Mouse (Mus musculus): ENCODE data around the gene Coasy. TPM values are rescaled to one million over a fixed set of nuclear protein-coding genes. Genes with fewer than 3 reads are reported as not detected.

Gene Coasy
- polyA plus RNA-seq, 1 experiment from 2014 or later = 59.6 TPM

GRCm38 (mm10) chr11:101131187-101131586, 48.8 kb downstream of the Coasy start:
- Histone ChIP-seq H3K27me3 (ENCODE audit: insufficient read depth, poor library complexity, severe bottlenecking) (no peaks in the 10 kb centered on the region), H3K27ac (no peak overlapping the region), H3K4me3 (no peak overlapping the region), H3K36me3 (peaks cover 13% of the 10 kb centered on the region), H3K4me1 (replicated peaks) (peaks cover 3% of the 10 kb centered on the region; the same call in 1 of the 2 replicates), H3K9me3 (peaks cover 15% of the 10 kb centered on the region)
- WGBS = 90% methylated on average over 2 of the region's 2 CpGs
- no peak for DNase-seq (ENCODE audit: low spot score)

GRCm38 (mm10) chr11:101131701-101132100, 49.3 kb downstream of the Coasy start:
- no peak overlapping the region for H3K4me3 ChIP-seq
- H3K27me3 ChIP-seq (ENCODE audit: insufficient read depth, poor library complexity, severe bottlenecking) = no peaks in the 10 kb centered on the region
- peaks cover 3% of the 10 kb centered on the region; the same call in 1 of the 2 replicates for H3K4me1 ChIP-seq (replicated peaks)
- no peak overlapping the region for H3K27ac ChIP-seq
- peaks cover 10% of the 10 kb centered on the region for H3K9me3 ChIP-seq
- peak; percentile 37 for DNase-seq (ENCODE audit: low spot score)
- 89% methylated on average over 6 of the region's 6 CpGs for WGBS
- peaks cover 8% of the 10 kb centered on the region for H3K36me3 ChIP-seq

- H3K27ac ChIP-seq = no peak overlapping the region
- H3K4me3 ChIP-seq = no peak overlapping the region
- H3K4me1 ChIP-seq (replicated peaks) = peaks cover 3% of the 10 kb centered on the region; the same call in 1 of the 2 replicates
- WGBS = 82% methylated on average over 12 of the region's 12 CpGs
- H3K9me3 ChIP-seq = peaks cover 3% of the 10 kb centered on the region
- DNase-seq (ENCODE audit: low spot score) = no peak
- H3K27me3 ChIP-seq (ENCODE audit: insufficient read depth, poor library complexity, severe bottlenecking) = no peaks in the 10 kb centered on the region
- no peaks in the 10 kb centered on the region for H3K36me3 ChIP-seq
Measured at GRCm38 (mm10) chr11:101133037-101133436, 50.7 kb downstream of the Coasy start.

GRCm38 (mm10) chr11:101134217-101134865, 52.0 kb downstream of the Coasy start:
- Histone ChIP-seq H3K9me3 (peaks cover 3% of the 10 kb centered on the region), H3K4me3 (no peak overlapping the region), H3K27ac (no peak overlapping the region), H3K36me3 (no peaks in the 10 kb centered on the region), H3K4me1 (replicated peaks) (peaks cover 11% of the 10 kb centered on the region; the same call in 1 of the 2 replicates), H3K27me3 (ENCODE audit: insufficient read depth, poor library complexity, severe bottlenecking) (peaks cover 4% of the 10 kb centered on the region)
- 82% methylated on average over 13 of the region's 13 CpGs for WGBS
- no peak for DNase-seq (ENCODE audit: low spot score)

Other genes with a start within 250 kb of the Coasy start
- gene Stat5b, start 231.8 kb upstream of the Coasy start, polyA plus RNA-seq (2016; fragmentation: Nextera tagmentation; extraction: Ambion mirVana) = 13.6 and 14.8 TPM in 2 replicates
- 2.0 and 2.8 TPM in 2 replicates for gene Stat5a, start 223.2 kb upstream of the Coasy start, polyA plus RNA-seq (2016; fragmentation: Nextera tagmentation; extraction: Ambion mirVana)
- 21.1 and 31.5 TPM in 2 replicates for gene Stat3, start 143.0 kb upstream of the Coasy start, polyA plus RNA-seq (2016; fragmentation: Nextera tagmentation; extraction: Ambion mirVana)
- 18.2 and 21.4 TPM in 2 replicates for gene Cavin1, start 111.7 kb upstream of the Coasy start, polyA plus RNA-seq (2016; fragmentation: Nextera tagmentation; extraction: Ambion mirVana)
- gene Atp6v0a1, start 73.1 kb upstream of the Coasy start, polyA plus RNA-seq (2016; fragmentation: Nextera tagmentation; extraction: Ambion mirVana) = 36.2 and 48.1 TPM in 2 replicates
- gene Naglu, start 12.6 kb upstream of the Coasy start, polyA plus RNA-seq (2016; fragmentation: Nextera tagmentation; extraction: Ambion mirVana) = 11.2 and 12.9 TPM in 2 replicates
- 0.14 TPM in 1 of 2 replicates, not detected in the other for gene Hsd17b1, start 4.2 kb upstream of the Coasy start, polyA plus RNA-seq (2016; fragmentation: Nextera tagmentation; extraction: Ambion mirVana)
- gene Mlx, start 4.7 kb downstream of the Coasy start, polyA plus RNA-seq (2016; fragmentation: Nextera tagmentation; extraction: Ambion mirVana) = 44.7 and 49.7 TPM in 2 replicates
- 59.7 and 72.5 TPM in 2 replicates for gene Psmc3ip, start 12.9 kb downstream of the Coasy start, polyA plus RNA-seq (2016; fragmentation: Nextera tagmentation; extraction: Ambion mirVana)
- 17.8 and 21.2 TPM in 2 replicates for gene Retreg3, start 37.3 kb downstream of the Coasy start, polyA plus RNA-seq (2016; fragmentation: Nextera tagmentation; extraction: Ambion mirVana)
- 136 and 141 TPM in 2 replicates for gene Tubg1, start 37.4 kb downstream of the Coasy start, polyA plus RNA-seq (2016; fragmentation: Nextera tagmentation; extraction: Ambion mirVana)
- 2.8 and 4.8 TPM in 2 replicates for gene Tubg2, start 73.3 kb downstream of the Coasy start, polyA plus RNA-seq (2016; fragmentation: Nextera tagmentation; extraction: Ambion mirVana)
- gene Cntnap1, start 88.0 kb downstream of the Coasy start, polyA plus RNA-seq (2016; fragmentation: Nextera tagmentation; extraction: Ambion mirVana) = 0.29 and 0.71 TPM in 2 replicates
- gene Plekhh3, start 88.8 kb downstream of the Coasy start, polyA plus RNA-seq (2016; fragmentation: Nextera tagmentation; extraction: Ambion mirVana) = 5.8 and 11.8 TPM in 2 replicates
- 0.15 and 0.20 TPM in 2 replicates for gene Ccr10, start 92.9 kb downstream of the Coasy start, polyA plus RNA-seq (2016; fragmentation: Nextera tagmentation; extraction: Ambion mirVana)
- 13.1 TPM in 2 replicates for gene Ezh1, start 143.9 kb downstream of the Coasy start, polyA plus RNA-seq (2016; fragmentation: Nextera tagmentation; extraction: Ambion mirVana)
- 63.9 and 72.3 TPM in 2 replicates for gene Ramp2, start 163.5 kb downstream of the Coasy start, polyA plus RNA-seq (2016; fragmentation: Nextera tagmentation; extraction: Ambion mirVana)
- gene Vps25, start 171.1 kb downstream of the Coasy start, polyA plus RNA-seq (2016; fragmentation: Nextera tagmentation; extraction: Ambion mirVana) = 135 TPM in 2 replicates
- 6.7 and 7.6 TPM in 2 replicates for gene Wnk4, start 178.0 kb downstream of the Coasy start, polyA plus RNA-seq (2016; fragmentation: Nextera tagmentation; extraction: Ambion mirVana)
- 0.95 and 1.9 TPM in 2 replicates for gene Cntd1, start 196.4 kb downstream of the Coasy start, polyA plus RNA-seq (2016; fragmentation: Nextera tagmentation; extraction: Ambion mirVana)
- 227 and 244 TPM in 2 replicates for gene Coa3, start 196.5 kb downstream of the Coasy start, polyA plus RNA-seq (2016; fragmentation: Nextera tagmentation; extraction: Ambion mirVana)
- gene Becn1, start 219.7 kb downstream of the Coasy start, polyA plus RNA-seq (2016; fragmentation: Nextera tagmentation; extraction: Ambion mirVana) = 153 and 166 TPM in 2 replicates
- 166 and 190 TPM in 2 replicates for gene Psme3, start 233.6 kb downstream of the Coasy start, polyA plus RNA-seq (2016; fragmentation: Nextera tagmentation; extraction: Ambion mirVana)
- gene Aoc2, start 242.5 kb downstream of the Coasy start, polyA plus RNA-seq (2016; fragmentation: Nextera tagmentation; extraction: Ambion mirVana) = 1.5 and 2.1 TPM in 2 replicates
- 0.06 TPM in 1 of 2 replicates, not detected in the other for gene Aoc3, start 248.0 kb downstream of the Coasy start, polyA plus RNA-seq (2016; fragmentation: Nextera tagmentation; extraction: Ambion mirVana)